Mouse (Mus musculus) stomach, postnatal 0 days (tissue): ENCODE data around the gene Nkiras2.

Experiments used
- CTCF ChIP-seq: IDR thresholded peaks from 2 replicates; pipeline ENCODE4 v1.5.1; 2016; ENCODE audit warnings: antibody characterized with exemption, low read depth, mild to moderate bottlenecking, moderate library complexity
- EP300 ChIP-seq: optimal IDR thresholded peaks from 2 replicates; pipeline ENCODE3; 2016; ENCODE audit warnings: antibody characterized with exemption

DNA sequence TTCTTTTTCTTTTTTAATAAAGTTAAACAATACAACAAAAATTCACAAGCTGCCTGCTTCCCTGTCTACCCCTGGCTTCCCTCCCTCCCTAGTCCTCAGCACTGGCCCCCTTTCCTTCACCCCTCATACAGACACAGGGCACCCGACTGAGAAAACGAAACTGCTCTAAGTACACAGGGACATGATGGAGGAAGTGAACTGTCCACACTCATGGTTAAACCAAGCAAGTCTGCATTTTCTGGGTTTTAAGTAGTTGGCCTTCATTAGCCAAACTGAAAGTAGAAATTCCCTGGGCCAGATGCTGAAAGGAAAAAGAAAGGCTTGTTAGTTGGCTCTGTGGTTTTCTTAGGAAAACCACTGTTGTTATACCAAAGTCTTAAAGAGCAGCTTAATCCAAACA, 36.2 kb upstream of the Nkiras2 start:
- no peak for TF ChIP-seq EP300
- no peak for TF ChIP-seq CTCF
